Mouse (Mus musculus) lung, embryonic 16.5 days (tissue): ENCODE measurements around the gene Lin7c. TPM values are rescaled to one million over a fixed set of nuclear protein-coding genes. Genes with fewer than 3 reads are reported as not detected.

Experiments used
- ATAC-seq: fragments of 200-750 bp; cut with Nextera tagmentation; 2 replicates; pipeline ENCODE4 v1.8.0; 2017; ENCODE audit warnings: low read depth, mild to moderate bottlenecking, moderate library complexity
- H3K27ac ChIP-seq: fragments of 300-500 bp; sonication (generic); 2 replicates; pipeline ENCODE4 v1.5.1; 2014; ENCODE audit warnings: mild to moderate bottlenecking, control low read depth, low read length
- H3K27me3 ChIP-seq: fragments of 300-500 bp; sonication (generic); 2 replicates; pipeline ENCODE4 v1.6.1; 2014; ENCODE audit warnings: low read depth, low read length, mixed read lengths; ENCODE audit not compliant: control insufficient read depth, insufficient read depth
- H3K36me3 ChIP-seq: fragments of 300-500 bp; sonication (generic); 2 replicates; pipeline ENCODE4 v1.6.1; 2014; ENCODE audit warnings: low read length; ENCODE audit not compliant: control insufficient read depth, insufficient read depth
- H3K4me1 ChIP-seq: fragments of 300-500 bp; sonication (generic); replicated peaks from 2 replicates; pipeline ENCODE4 v1.6.1; 2014; ENCODE audit warnings: low read length, mixed read lengths; ENCODE audit not compliant: control insufficient read depth, insufficient read depth
- H3K4me2 ChIP-seq: fragments of 300-500 bp; sonication (generic); 2 replicates; pipeline ENCODE4 v1.6.1; 2014; ENCODE audit warnings: low read depth, low read length, control low read depth
- H3K4me3 ChIP-seq: fragments of 300-500 bp; sonication (generic); 2 replicates; pipeline ENCODE4 v1.5.1; 2014; ENCODE audit warnings: mild to moderate bottlenecking, low read length, control low read depth
- H3K9ac ChIP-seq: fragments of 300-500 bp; sonication (generic); 2 replicates; pipeline ENCODE4 v1.6.1; 2014; ENCODE audit warnings: low read length, control low read depth
- H3K9me3 ChIP-seq: fragments of 300-500 bp; sonication (generic); 2 replicates; pipeline ENCODE4 v1.6.1; 2016; ENCODE audit warnings: low read length; ENCODE audit not compliant: control insufficient read depth
- WGBS: fragments of 180-500 bp; shearing (Covaris S2); extraction: QIAGEN DNeasy Blood & Tissue Kit; methylation state at CpG from one replicate; pipeline ENCODE4 v1.1.7; 2014; 5-methylcytosine and 5-hydroxymethylcytosine counted together
- polyA plus RNA-seq: library from polyadenylated mRNA; unstranded; fragments of >200 nt; fragmentation: Nextera tagmentation; extraction: Ambion mirVana; gene quantifications from 2 replicates; pipeline ENCODE4 v1.2.1, GENCODE M21; 2015

The Lin7c gene
- polyA plus RNA-seq, 1 experiment from 2014 or later = 65.0 TPM

GRCm38 (mm10) chr2:109921298-109922035, 30.8 kb downstream of the Lin7c start:
- Histone ChIP-seq H3K4me3 (no peak overlapping the region), H3K9ac (no peak overlapping the region), H3K4me1 (peaks cover 11% of the 10 kb centered on the region), H3K4me2 (no peak overlapping the region), H3K36me3 (no peaks in the 10 kb centered on the region), H3K27me3 (peaks cover 6% of the 10 kb centered on the region), H3K9me3 (no peaks in the 10 kb centered on the region), H3K27ac (no peak overlapping the region)
- 71% methylated on average over 8 of the region's 8 CpGs for WGBS
- ATAC-seq = no peak

GRCm38 (mm10) chr2:109922306-109922705, 31.7 kb downstream of the Lin7c start:
- 81% methylated on average over 3 of the region's 3 CpGs for WGBS
- no peaks in the 10 kb centered on the region for H3K9me3 ChIP-seq
- H3K36me3 ChIP-seq = no peaks in the 10 kb centered on the region
- H3K4me3 ChIP-seq = no peak overlapping the region
- H3K4me2 ChIP-seq = no peak overlapping the region
- H3K27me3 ChIP-seq = peaks cover 6% of the 10 kb centered on the region
- peaks cover 7% of the 10 kb centered on the region for H3K4me1 ChIP-seq
- H3K9ac ChIP-seq = no peak overlapping the region
- no peak overlapping the region for H3K27ac ChIP-seq
- ATAC-seq = no peak

GRCm38 (mm10) chr2:109923031-109923430, 32.4 kb downstream of the Lin7c start:
- WGBS = 74% methylated on average over 3 of the region's 3 CpGs
- no peak for ATAC-seq
- Histone ChIP-seq H3K4me1 (peaks cover 7% of the 10 kb centered on the region), H3K27ac (no peak overlapping the region), H3K4me2 (no peak overlapping the region), H3K36me3 (no peaks in the 10 kb centered on the region), H3K9me3 (no peaks in the 10 kb centered on the region), H3K9ac (no peak overlapping the region), H3K4me3 (no peak overlapping the region), H3K27me3 (peaks cover 6% of the 10 kb centered on the region)

- Histone ChIP-seq H3K4me3 (no peak overlapping the region), H3K27me3 (peaks cover 6% of the 10 kb centered on the region), H3K9me3 (no peaks in the 10 kb centered on the region), H3K4me1 (no peaks in the 10 kb centered on the region; the same call in 1 of the 2 replicates), H3K36me3 (no peaks in the 10 kb centered on the region), H3K9ac (no peak overlapping the region), H3K27ac (no peak overlapping the region), H3K4me2 (no peak overlapping the region)
- ATAC-seq = no peak
- WGBS = 93% methylated on average over 3 of the region's 3 CpGs
Observed at GRCm38 (mm10) chr2:109923945-109924344, 33.3 kb downstream of the Lin7c start.

GRCm38 (mm10) chr2:109926984-109927383, 36.3 kb downstream of the Lin7c start:
- Histone ChIP-seq H3K27me3 (no peaks in the 10 kb centered on the region; the same call in 1 of the 2 replicates), H3K9ac (no peak overlapping the region), H3K4me2 (no peak overlapping the region), H3K4me3 (no peak overlapping the region), H3K4me1 (no peaks in the 10 kb centered on the region), H3K9me3 (no peaks in the 10 kb centered on the region), H3K36me3 (no peaks in the 10 kb centered on the region), H3K27ac (no peak overlapping the region)
- ATAC-seq = no peak
- WGBS = 79% methylated on average over 4 of the region's 4 CpGs

GRCm38 (mm10) chr2:109927446-109927845, 36.8 kb downstream of the Lin7c start:
- no peak for ATAC-seq
- H3K4me3 ChIP-seq = no peak overlapping the region
- WGBS = 80% methylated on average over 7 of the region's 7 CpGs

GRCm38 (mm10) chr2:109927876-109928275, 37.2 kb downstream of the Lin7c start:
- no peak for ATAC-seq
- no peak overlapping the region for H3K27ac ChIP-seq

More at GRCm38 (mm10) chr2:109927446-109927845, 36.8 kb downstream of the Lin7c start:
- H3K4me1 ChIP-seq = 0 out of 2 replicates have a peak, but pooled peaks cover 2% of the 10 kb centered on the region
- no peak overlapping the region for H3K4me2 ChIP-seq
- no peak overlapping the region for H3K27ac ChIP-seq
- no peaks in the 10 kb centered on the region for H3K9me3 ChIP-seq
- no peaks in the 10 kb centered on the region for H3K36me3 ChIP-seq
- no peak overlapping the region for H3K9ac ChIP-seq
- H3K27me3 ChIP-seq = no peaks in the 10 kb centered on the region; the same call in 1 of the 2 replicates

GRCm38 (mm10) chr2:109928791-109929190, 38.1 kb downstream of the Lin7c start:
- no peak for ATAC-seq
- Histone ChIP-seq H3K27me3 (no peaks in the 10 kb centered on the region; the same call in none of the 2 replicates), H3K9ac (no peak overlapping the region), H3K27ac (no peak overlapping the region), H3K36me3 (no peaks in the 10 kb centered on the region), H3K4me2 (no peak overlapping the region), H3K9me3 (no peaks in the 10 kb centered on the region), H3K4me1 (0 out of 2 replicates have a peak, but pooled peaks cover 2% of the 10 kb centered on the region), H3K4me3 (no peak overlapping the region)
- WGBS = 38% methylated on average over 4 of the region's 4 CpGs

More at GRCm38 (mm10) chr2:109927876-109928275, 37.2 kb downstream of the Lin7c start:
- H3K27me3 ChIP-seq = no peaks in the 10 kb centered on the region; the same call in 1 of the 2 replicates
- H3K4me3 ChIP-seq = no peak overlapping the region
- H3K4me1 ChIP-seq = 0 out of 2 replicates have a peak, but pooled peaks cover 2% of the 10 kb centered on the region
- no peaks in the 10 kb centered on the region for H3K9me3 ChIP-seq
- no peak overlapping the region for H3K9ac ChIP-seq
- no peaks in the 10 kb centered on the region for H3K36me3 ChIP-seq
- H3K4me2 ChIP-seq = no peak overlapping the region

GRCm38 (mm10) chr2:109929256-109929655, 38.6 kb downstream of the Lin7c start:
- Histone ChIP-seq H3K4me2 (no peak overlapping the region), H3K9ac (no peak overlapping the region), H3K27ac (no peak overlapping the region), H3K9me3 (no peaks in the 10 kb centered on the region), H3K4me1 (0 out of 2 replicates have a peak, but pooled peaks cover 2% of the 10 kb centered on the region), H3K4me3 (no peak overlapping the region), H3K27me3 (no peaks in the 10 kb centered on the region; the same call in none of the 2 replicates), H3K36me3 (no peaks in the 10 kb centered on the region)
- WGBS = 60% methylated on average over 3 of the region's 3 CpGs
- ATAC-seq = no peak
